Mouse (Mus musculus): ENCODE results near the gene Cd300lb.

- TF ChIP-seq EP300 (IDR thresholded peaks at IDR 0.05; ENCODE audit: low read depth) = no peak
- TF ChIP-seq CTCF (IDR thresholded peaks at IDR 0.05; ENCODE audit: low read depth) = no peak
Measured at GRCm38 (mm10) chr11:114931041-114931440, 3.1 kb downstream of the Cd300lb start.
